Mouse (Mus musculus) brain, embryonic 18.5 days (tissue): Measurements from ENCODE around the gene Dcun1d4.

ENCODE experiments used
- DNase-seq: peaks from one replicate; pipeline ENCODE4 v3.0.0-alpha.2; 2012; ENCODE audit warnings: low read depth, low spot score

Dcun1d4 gene

GRCm38 (mm10) chr5:73498559-73498958 is 17.8 kb downstream of the Dcun1d4 start:
- DNase-seq, result no peak

GRCm38 (mm10) chr5:73500867-73501440 is 20.2 kb downstream of the Dcun1d4 start:
- no peak for DNase-seq

- no peak for DNase-seq
Measured at GRCm38 (mm10) chr5:73502422-73502821, 21.6 kb downstream of the Dcun1d4 start.

DNA sequence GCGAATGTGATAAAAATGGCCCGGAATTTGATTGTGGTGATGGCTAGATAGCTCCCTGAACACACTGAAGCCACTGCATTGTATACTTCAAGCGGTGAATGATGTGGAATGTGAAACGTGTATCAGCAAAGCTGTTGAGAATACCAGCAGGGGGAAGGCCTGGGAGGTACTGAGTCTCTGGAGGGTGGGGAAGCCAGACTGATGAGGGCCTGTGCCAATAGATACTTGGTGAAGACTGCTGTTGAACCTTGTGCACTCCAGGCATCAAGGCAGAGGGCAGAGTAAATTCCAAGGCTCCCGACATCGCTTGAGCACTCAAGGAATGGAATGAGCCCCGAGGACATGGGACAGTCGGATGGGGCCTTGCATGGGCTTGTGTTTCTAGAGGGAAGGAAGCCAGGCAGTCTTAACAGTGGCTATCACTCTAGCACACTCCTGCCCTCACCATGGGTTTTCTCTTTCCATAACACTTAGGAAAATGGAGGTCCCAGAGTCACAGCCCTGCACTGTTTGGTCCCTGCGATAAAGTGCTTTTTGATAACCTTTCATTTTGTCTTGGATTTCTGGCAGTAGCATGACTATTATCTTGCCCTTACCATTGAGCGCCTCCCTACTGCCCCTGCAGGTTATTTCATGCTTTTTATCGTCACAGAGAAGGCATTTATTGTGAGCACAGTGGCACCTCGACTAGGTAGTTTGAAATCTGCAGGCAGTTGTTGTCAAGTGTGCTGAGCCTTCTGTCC is 22.4 kb downstream of the Dcun1d4 start:
- DNase-seq, result no peak

GRCm38 (mm10) chr5:73511074-73511473 is 30.3 kb downstream of the Dcun1d4 start:
- DNase-seq, result no peak

GRCm38 (mm10) chr5:73512241-73512640 is 31.4 kb downstream of the Dcun1d4 start:
- no peak for DNase-seq

DNA sequence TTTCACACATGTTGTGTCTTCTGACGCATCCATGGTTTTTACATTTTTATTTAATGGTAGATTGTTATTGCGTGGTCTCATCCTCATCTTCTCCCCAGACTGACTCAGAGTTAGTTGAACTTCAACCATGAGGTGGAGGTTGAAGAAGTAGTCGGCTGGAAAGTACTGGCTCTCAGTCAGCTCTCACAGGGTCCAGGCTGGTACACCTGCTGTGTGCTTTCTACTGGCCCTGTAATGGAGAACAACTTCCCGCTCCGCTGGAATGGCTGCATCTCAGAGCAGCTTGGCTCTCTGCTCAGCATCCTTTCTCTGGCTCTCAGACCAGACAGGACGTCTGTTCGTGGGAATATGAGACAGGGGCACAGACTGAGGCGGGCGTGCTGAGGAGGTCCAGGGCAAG is 31.9 kb downstream of the Dcun1d4 start:
- no peak for DNase-seq

DNA sequence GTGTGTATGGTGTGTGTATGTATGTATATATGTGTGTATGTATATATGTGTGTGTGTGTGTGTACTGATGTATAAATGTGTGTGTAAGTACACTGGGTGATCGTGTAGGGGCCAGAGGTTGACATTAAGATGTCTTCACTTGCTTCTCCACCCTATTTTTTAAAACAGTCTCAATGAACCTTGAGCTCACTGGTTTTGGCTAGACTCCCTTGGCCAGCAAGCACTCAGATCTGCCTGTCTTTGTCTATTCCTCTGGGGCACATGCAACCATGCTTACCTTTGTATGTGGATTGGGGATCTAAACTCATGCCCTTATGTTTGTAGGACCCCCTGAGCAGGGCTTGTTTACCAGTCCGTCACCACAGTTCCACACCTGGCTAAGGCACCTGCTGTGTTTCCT is 33.4 kb downstream of the Dcun1d4 start:
- no peak for DNase-seq

DNA sequence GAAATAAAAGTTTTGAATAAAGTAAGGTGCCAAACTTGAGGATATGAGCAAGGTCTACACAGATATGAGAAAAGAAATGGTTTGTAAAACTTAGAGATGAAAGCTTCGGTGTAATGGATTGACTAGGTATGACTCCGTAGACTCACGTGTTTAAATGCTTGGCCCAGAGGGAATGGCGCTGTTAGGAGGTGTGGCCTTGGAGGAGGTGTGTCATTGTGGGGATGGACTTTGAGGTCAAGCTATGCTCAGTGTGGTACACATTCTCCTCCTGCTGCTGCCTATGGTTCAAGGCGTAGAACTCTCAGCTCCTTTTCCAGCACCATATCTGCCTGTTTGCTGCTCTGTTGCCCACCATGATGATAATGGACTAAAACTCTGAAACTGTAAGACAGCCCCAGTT is 36.5 kb downstream of the Dcun1d4 start:
- no peak for DNase-seq

- no peak for DNase-seq
Measured at GRCm38 (mm10) chr5:73518424-73519211, 37.8 kb downstream of the Dcun1d4 start.

- no peak for DNase-seq
Measured at GRCm38 (mm10) chr5:73520787-73521186, 40.0 kb downstream of the Dcun1d4 start.

- no peak for DNase-seq
Measured at GRCm38 (mm10) chr5:73523227-73523626, 42.4 kb downstream of the Dcun1d4 start.

- no peak for DNase-seq
Measured at GRCm38 (mm10) chr5:73524300-73525000, 43.6 kb downstream of the Dcun1d4 start.

GRCm38 (mm10) chr5:73532222-73532621 is 51.4 kb downstream of the Dcun1d4 start:
- DNase-seq, result no peak

GRCm38 (mm10) chr5:73532879-73533278 is 52.1 kb downstream of the Dcun1d4 start:
- DNase-seq, result no peak

- no peak for DNase-seq
Measured at GRCm38 (mm10) chr5:73537669-73538068, 56.9 kb downstream of the Dcun1d4 start.

DNA sequence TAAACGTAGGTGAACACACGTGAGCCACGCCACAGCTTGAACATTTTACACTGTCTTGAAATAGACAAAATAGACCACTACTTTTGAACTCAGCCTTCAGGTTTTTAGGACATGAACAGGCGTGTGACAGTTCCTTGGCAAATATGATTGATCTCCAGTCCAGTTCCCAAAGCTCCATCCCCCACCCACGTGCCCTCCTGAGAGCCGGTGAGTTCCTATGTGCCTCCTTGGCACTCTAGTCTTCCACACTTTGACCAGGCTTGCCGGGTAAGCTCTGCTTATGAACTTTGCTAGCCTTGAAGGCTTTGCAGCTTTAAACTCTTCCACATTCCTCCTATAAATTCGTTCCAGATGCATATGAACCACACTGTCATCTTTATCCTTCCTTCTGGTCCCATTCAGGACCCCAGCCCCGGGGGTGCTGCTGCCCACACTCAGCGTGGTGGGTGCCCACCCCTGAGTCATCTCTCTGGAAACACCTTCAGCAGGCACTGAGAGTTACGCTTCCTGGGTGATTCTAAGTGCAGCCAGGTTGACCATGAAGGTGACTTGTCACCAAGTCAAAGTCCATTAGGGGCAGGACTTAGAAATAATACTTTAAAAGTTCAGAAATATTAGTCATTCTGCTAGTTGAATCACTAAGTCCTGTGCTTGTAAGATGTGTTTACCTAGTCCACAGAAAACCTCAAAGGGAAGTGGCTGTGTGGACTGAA is 57.9 kb downstream of the Dcun1d4 start:
- no peak for DNase-seq

DNA sequence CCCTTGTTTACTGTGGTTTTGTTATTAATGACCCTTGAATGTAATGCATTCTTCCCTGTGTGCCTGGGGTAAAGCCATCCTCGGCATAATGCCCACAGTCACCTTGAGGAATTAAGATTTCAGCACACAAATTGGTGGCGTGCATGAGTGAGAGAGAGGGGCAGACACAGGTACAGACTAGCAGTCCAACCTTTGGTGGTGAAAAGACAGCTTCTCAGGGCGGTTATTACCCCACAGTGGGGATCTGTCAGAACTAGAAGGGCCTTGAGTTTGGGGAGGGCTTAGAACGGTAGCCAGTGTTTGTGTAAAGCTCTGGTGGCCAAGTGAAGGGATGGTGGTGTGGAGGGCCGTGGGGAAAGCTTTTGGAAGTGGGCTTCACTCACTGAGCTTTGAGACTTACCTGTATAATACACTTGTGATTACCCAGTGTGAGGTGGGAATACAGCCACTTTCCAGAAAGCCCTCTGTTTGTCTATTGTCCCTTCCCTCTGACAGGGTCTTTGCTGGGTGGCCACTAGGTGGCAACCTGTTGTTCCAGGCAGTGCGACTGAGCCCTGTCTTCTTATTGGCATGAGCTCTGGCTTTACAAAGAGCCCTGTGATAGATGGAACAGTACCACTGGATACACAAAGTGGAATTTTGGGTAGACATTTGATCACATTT is 59.2 kb downstream of the Dcun1d4 start:
- peak; percentile 26 for DNase-seq

DNA sequence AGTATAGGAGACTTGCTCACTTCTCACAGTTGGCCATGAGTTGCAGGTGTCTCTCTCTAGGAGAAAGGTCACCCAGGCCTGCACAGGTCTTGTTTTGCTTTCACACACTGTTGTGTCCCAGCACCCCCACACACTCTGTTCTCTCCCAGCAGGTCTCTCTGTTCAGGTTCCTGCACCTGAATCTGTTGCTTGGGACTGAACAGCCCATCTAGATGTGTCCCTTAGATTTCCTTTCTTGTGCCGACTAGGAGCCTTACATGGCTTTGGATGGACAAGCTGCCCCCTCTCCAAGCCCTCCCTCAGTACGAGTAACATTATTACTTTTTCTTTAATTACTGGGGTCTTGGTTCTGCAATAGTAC is 59.7 kb downstream of the Dcun1d4 start:
- DNase-seq, result no peak

DNA sequence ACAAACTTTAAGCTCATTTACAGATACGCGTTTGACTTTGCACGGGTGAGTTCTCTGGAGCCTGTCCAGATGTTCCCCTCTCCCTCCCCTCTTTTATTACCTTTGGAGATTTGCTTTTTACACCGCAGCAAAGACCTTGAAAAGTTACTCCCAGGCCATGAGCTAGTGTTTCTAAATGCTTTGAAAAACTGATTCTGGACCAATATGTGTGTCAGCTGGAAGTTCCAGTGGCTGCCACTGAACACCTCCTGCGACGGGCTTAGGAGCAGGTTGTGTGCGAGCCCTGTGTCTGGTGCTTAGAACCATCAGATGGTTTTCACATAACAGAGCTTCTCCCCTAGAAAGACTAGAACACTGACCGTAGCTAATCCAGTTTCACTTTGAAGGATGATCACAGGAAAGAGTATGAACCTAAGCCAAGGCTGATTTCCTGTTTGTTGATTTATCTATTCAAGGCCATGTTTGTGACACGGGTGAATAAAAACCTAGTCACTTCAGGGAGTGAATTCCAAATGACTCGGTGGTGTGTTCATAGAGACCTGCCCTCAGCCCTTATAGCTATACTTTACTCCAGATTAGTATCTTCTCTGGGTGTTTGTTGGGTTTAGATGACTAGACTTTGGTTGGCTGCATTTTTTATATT is 63.4 kb downstream of the Dcun1d4 start:
- DNase-seq, result no peak
